ENCODE assay signal across 9 mouse cellular contexts in the genomic region with DNA sequence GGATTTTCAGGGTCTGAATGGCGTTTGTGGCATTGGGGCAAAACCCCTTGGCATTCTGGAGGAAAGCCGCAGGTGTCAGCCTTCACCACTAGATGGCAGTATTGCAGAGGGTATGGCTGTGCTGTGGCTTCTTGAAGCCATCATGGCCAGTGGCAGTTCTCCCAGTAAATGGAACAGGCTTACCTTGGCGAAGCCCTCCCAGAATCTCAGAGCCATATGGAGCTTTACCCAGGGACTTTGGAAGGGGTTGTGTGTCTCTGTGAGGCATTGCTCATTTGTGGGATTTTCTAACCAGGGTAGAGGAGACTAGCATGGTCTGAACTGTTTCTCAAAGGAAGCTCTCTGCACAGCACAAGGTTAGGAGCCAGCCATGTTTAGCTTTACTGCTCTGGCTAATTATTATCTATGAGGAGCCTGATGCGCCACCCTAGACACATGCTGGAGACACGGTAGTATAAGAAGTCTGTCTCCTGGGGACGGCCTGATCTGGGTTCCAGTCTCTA. TPM values are rescaled to one million over a fixed set of nuclear protein-coding genes. Genes with fewer than 3 reads are reported as not detected.
A peak's percentile ranks its signal among the peaks of the same experiment; 100 is the strongest.
DNase-seq lines count a peak whose midpoint lies in the region; ATAC-seq and TF ChIP-seq lines count a peak whose summit lies in the region.
"Had no signal": no experiment of that assay in that cellular context is flagged by ENCODE, and none has a peak within 500 bp of the region (broad histone marks: within the 10 kb centered on the region; RNA-seq: fewer than 3 reads in every experiment).

No protein-coding gene starts in this region.

- TF ChIP-seq CTCF in Patski (IDR thresholded peaks at IDR 0.05) = peak; percentile 95
- TF ChIP-seq CTCF in small intestine, adult 2 months (IDR thresholded peaks at IDR 0.05; ENCODE audit: extremely low read depth, insufficient read length, insufficient replicate concordance, low read depth, low read length) = peak; percentile 98

- H3K27me3 ChIP-seq in Patski = no peaks in the 10 kb centered on the region
- no peaks in the 10 kb centered on the region for H3K27me3 ChIP-seq in intestine, embryonic 16.5 days (replicated peaks; ENCODE audit: control insufficient read depth, insufficient read depth, low read length)
- H3K27me3 ChIP-seq in midbrain, embryonic 11.5 days (ENCODE audit: control insufficient read depth, insufficient read depth, low read length) = no peaks in the 10 kb centered on the region
- H3K27me3 ChIP-seq in small intestine, adult 2 months (ENCODE audit: control insufficient read depth, insufficient read depth, low read length) = no peaks in the 10 kb centered on the region

- no peak overlapping the region for H3K4me2 ChIP-seq in intestine, embryonic 16.5 days (ENCODE audit: low read depth, low read length)
- H3K4me2 ChIP-seq in midbrain, embryonic 11.5 days = no peak overlapping the region

- H3K27ac ChIP-seq in intestine, embryonic 16.5 days (ENCODE audit: low read length) = no peak overlapping the region
- no peak overlapping the region for H3K27ac ChIP-seq in midbrain, embryonic 11.5 days (ENCODE audit: low read depth, low read length)
- peak overlapping the region; percentile 94 for H3K27ac ChIP-seq in small intestine, adult 2 months (ENCODE audit: insufficient read depth, low read depth, low read length)
- H3K27ac ChIP-seq: macrophage had no signal

- no peak overlapping the region for H3K9ac ChIP-seq in intestine, embryonic 16.5 days (ENCODE audit: low read depth, low read length)
- no peak overlapping the region for H3K9ac ChIP-seq in midbrain, embryonic 11.5 days (ENCODE audit: low read length)

- no peak for TF ChIP-seq POLR2A in small intestine, adult 2 months (IDR thresholded peaks at IDR 0.05; ENCODE audit: low read depth, low read length)

- 23% methylated on average over 6 of the region's 6 CpGs for WGBS in intestine, embryonic 16.5 days
- 44% methylated on average over 6 of the region's 6 CpGs for WGBS in midbrain, embryonic 11.5 days
- WGBS in small intestine, adult 2 months = 13% methylated on average over 6 of the region's 6 CpGs

- DNase-seq in Patski (ENCODE audit: low read depth, low spot score) = peak; percentile 50
- peak; percentile 73 for DNase-seq in cerebellum, adult 8-10 months
- DNase-seq in frontal cortex, postnatal 14 days (ENCODE audit: low spot score in 2 of 2) = peak; percentile 58 to 75
- DNase-seq in left cerebral cortex, postnatal 25 days (ENCODE audit: low spot score in 2 of 2) = peak; percentile 81 to 83
- DNase-seq in midbrain, embryonic 11.5 days (ENCODE audit: low spot score, missing footprints) = peak; percentile 97

- POLR2A ChIA-PET in Patski (lab: Charles Lee) = no interaction called here

- no peaks in the 10 kb centered on the region for H3K36me3 ChIP-seq in intestine, embryonic 16.5 days (ENCODE audit: control insufficient read depth, insufficient read depth, low read length)
- H3K36me3 ChIP-seq in midbrain, embryonic 11.5 days (ENCODE audit: control insufficient read depth, insufficient read depth, low read length) = no peaks in the 10 kb centered on the region
- H3K36me3 ChIP-seq in small intestine, adult 2 months (ENCODE audit: control insufficient read depth, insufficient read depth, low read length) = peaks cover 14% of the 10 kb centered on the region

- intact Hi-C loops in left cerebral cortex, postnatal 25 days (cut with DNase I) = loop anchor here (5.0 to 10.0 kb wide), 2 partner anchors 106 to 239 kb away; no protein-coding TSS in a partner anchor

- H3K9me3 ChIP-seq in intestine, embryonic 16.5 days (ENCODE audit: control insufficient read depth, low read length) = no peaks in the 10 kb centered on the region
- no peaks in the 10 kb centered on the region for H3K9me3 ChIP-seq in midbrain, embryonic 11.5 days (ENCODE audit: control insufficient read depth, low read length)

- H3K4me3 ChIP-seq in intestine, embryonic 16.5 days (ENCODE audit: low read length) = no peak overlapping the region
- H3K4me3 ChIP-seq in midbrain, embryonic 11.5 days (ENCODE audit: low read depth, low read length) = no peak overlapping the region
- no peak overlapping the region for H3K4me3 ChIP-seq in small intestine, adult 2 months (ENCODE audit: low read depth, low read length)

- in situ Hi-C loops in Patski (cut with MboI; ENCODE audit: low pct_unique_long_range_greater_than_20kb) = loop anchor here (5.0 to 10.0 kb wide), 2 partner anchors 106 to 229 kb away; no protein-coding TSS in a partner anchor

- peak; percentile 88 for ATAC-seq in Patski
- ATAC-seq in intestine, embryonic 16.5 days = peak; percentile 89
- peak; percentile 64 for ATAC-seq in midbrain, embryonic 11.5 days (ENCODE audit: low FRiP score)
- no peak for ATAC-seq in activated CD4-positive, CD25-positive, alpha-beta regulatory T cell, adult 4 months

- 0 out of 2 replicates have a peak, but pooled peaks cover 6% of the 10 kb centered on the region for H3K4me1 ChIP-seq in intestine, embryonic 16.5 days (ENCODE audit: control insufficient read depth, insufficient read depth, low read length)
- H3K4me1 ChIP-seq in midbrain, embryonic 11.5 days (ENCODE audit: control insufficient read depth, insufficient read depth, low read length) = no peaks in the 10 kb centered on the region
- peaks cover 15% of the 10 kb centered on the region for H3K4me1 ChIP-seq in small intestine, adult 2 months (ENCODE audit: control insufficient read depth, insufficient read depth, insufficient read length, low read length)

- CTCF ChIA-PET in Patski (lab: Charles Lee) = interaction anchor here (0.7 to 1.6 kb wide), 10 partner anchors 10 to 255 kb away, joined by 3 to 6 read pairs (median 4); no protein-coding TSS in a partner anchor

RNA-seq across cellular contexts. Expression of a gene that starts 22.5 kb away (rescaled TPM):
- 0.18 TPM for polyA plus RNA-seq in Patski (2021)
- 13.2 and 23.1 TPM in 2 replicates for polyA plus RNA-seq in intestine, embryonic 16.5 days (2015; fragmentation: Nextera tagmentation; extraction: Ambion mirVana)
- not detected for total RNA-seq in left cerebral cortex, postnatal 25 days (2021)
- polyA plus RNA-seq in midbrain, embryonic 11.5 days (2014; fragmentation: Nextera tagmentation; extraction: Ambion mirVana) = not detected in 2 replicates
- polyA plus RNA-seq in small intestine, adult 2 months (2012; rRNA removed) = 26.8 and 100 TPM in 2 replicates
- not detected for polyA plus RNA-seq in activated CD4-positive, CD25-positive, alpha-beta regulatory T cell, adult 4 months (2017; shearing (Covaris generic))
- polyA plus RNA-seq: macrophage had no signal

RNA-seq across cellular contexts. Expression of a gene that starts 38.2 kb away (rescaled TPM):
- 173 TPM for polyA plus RNA-seq in Patski (2021)
- polyA plus RNA-seq in intestine, embryonic 16.5 days (2015; fragmentation: Nextera tagmentation; extraction: Ambion mirVana) = 0.21 and 0.24 TPM in 2 replicates
- 100 to 1,000 TPM; 286 to 343 TPM for total RNA-seq in left cerebral cortex, postnatal 25 days (2021)
- 0.20 and 0.33 TPM in 2 replicates for polyA plus RNA-seq in midbrain, embryonic 11.5 days (2014; fragmentation: Nextera tagmentation; extraction: Ambion mirVana)
- 0.16 and 0.25 TPM in 2 replicates for polyA plus RNA-seq in small intestine, adult 2 months (2012; rRNA removed)
- polyA plus RNA-seq in activated CD4-positive, CD25-positive, alpha-beta regulatory T cell, adult 4 months (2017; shearing (Covaris generic)) = not detected
- polyA plus RNA-seq: macrophage had no signal

Comparison
In these comparisons a context has a peak if more than half of its experiments do, and no peak if none do; other contexts are left out.
1. RNA of a gene that starts 22.5 kb away (polyA plus RNA-seq): 26.8 to 100 TPM in small intestine, adult 2 months and 13.2 to 23.1 TPM in intestine, embryonic 16.5 days; 0.18 TPM in Patski (single experiment), not detected in midbrain, embryonic 11.5 days and not detected in activated CD4-positive, CD25-positive, alpha-beta regulatory T cell, adult 4 months; every median in the first group is over 10 times any median in the second.
2. RNA of a gene that starts 38.2 kb away (polyA plus RNA-seq): 173 TPM in Patski (single experiment); 0.21 to 0.24 TPM in intestine, embryonic 16.5 days, 0.20 to 0.33 TPM in midbrain, embryonic 11.5 days, 0.16 to 0.25 TPM in small intestine, adult 2 months and not detected in activated CD4-positive, CD25-positive, alpha-beta regulatory T cell, adult 4 months; every median in the first group is over 100 times any median in the second.
3. Peak in every context shown above with its lines, with median percentiles within 50 percentile points of each other: DNase-seq.